Mouse (Mus musculus) C2C12 (cell line): ENCODE results near the gene Megf11.

ENCODE experiments used
- CEBPB ChIP-seq: IDR thresholded peaks from one replicate; pipeline ENCODE4 v1.6.1; 2011; ENCODE audit warnings: low read depth, mild to moderate bottlenecking, control low read depth, moderate library complexity
- CTCF ChIP-seq: IDR thresholded peaks from one replicate; pipeline ENCODE4 v1.5.1; 2011; ENCODE audit not compliant: control insufficient read depth, insufficient read depth, insufficient read length
- FOSL1 ChIP-seq: IDR thresholded peaks from one replicate; pipeline ENCODE4 v1.8.0; 2011; ENCODE audit warnings: mild to moderate bottlenecking, low read length; ENCODE audit not compliant: poor library complexity, insufficient read depth, severe bottlenecking
- MAX ChIP-seq: IDR thresholded peaks from one replicate; pipeline ENCODE4 v1.6.1; 2011; ENCODE audit warnings: mild to moderate bottlenecking, control low read depth
- MYOD1 ChIP-seq: IDR thresholded peaks from one replicate; pipeline ENCODE4 v1.6.1; 2011; ENCODE audit warnings: low read depth; ENCODE audit not compliant: control insufficient read depth, insufficient read length
- MYOG ChIP-seq: IDR thresholded peaks from one replicate; pipeline ENCODE4 v1.6.1; 2011; ENCODE audit not compliant: control insufficient read depth, insufficient read length; ENCODE audit errors: extremely low read depth
- USF1 ChIP-seq: IDR thresholded peaks from one replicate; pipeline ENCODE4 v1.6.1; 2011; ENCODE audit warnings: low read depth, mild to moderate bottlenecking, control low read depth, moderate library complexity

GRCm38 (mm10) chr9:64736076-64736638 lies 350.7 kb downstream of the Megf11 start:
- TF ChIP-seq CTCF (no peak), CEBPB (no peak), USF1 (no peak), MAX (no peak), MYOD1 (no peak), MYOG (no peak), FOSL1 (no peak)
